ENCODE assay signal across 19 mouse cellular contexts in genomic region chr11:29772279-29772678, GRCm38 (mm10). TPM values are rescaled to one million over a fixed set of nuclear protein-coding genes. Genes with fewer than 3 reads are reported as not detected.
A peak's percentile ranks its signal among the peaks of the same experiment; 100 is the strongest.
DNase-seq lines count a peak whose midpoint lies in the region; ATAC-seq and TF ChIP-seq lines count a peak whose summit lies in the region.
"Had no signal": no experiment of that assay in that cellular context is flagged by ENCODE, and none has a peak within 500 bp of the region (broad histone marks: within the 10 kb centered on the region; RNA-seq: fewer than 3 reads in every experiment).

No protein-coding gene starts in this region.

- 36% methylated on average over 1 of the region's 1 CpGs for WGBS in large intestine, adult 2 months
- 80% methylated on average over 1 of the region's 1 CpGs for WGBS in hindbrain, postnatal 0 days

- no peak for TF ChIP-seq CTCF in hindbrain, postnatal 0 days (IDR thresholded peaks at IDR 0.05; ENCODE audit: low read depth)

- DNase-seq in kidney, postnatal 10 days: peak; percentile 53
- no peak for DNase-seq in kidney, adult 18-20 months
- DNase-seq in ovary, postnatal 36 days (ENCODE audit: low spot score): peak; percentile 30
- DNase-seq in ovary, adult 18-20 months (ENCODE audit: low spot score): no peak
- DNase-seq in large intestine, adult 2 months (ENCODE audit: low read depth, low spot score): peak; percentile 60
- peak; percentile 68 to 75 for DNase-seq in urinary bladder, postnatal 36 days (ENCODE audit: low spot score in 2 of 2)
- DNase-seq in hindbrain, postnatal 0 days (ENCODE audit: low spot score): no peak
- DNase-seq: cerebellum, postnatal 14 days; gastrocnemius, postnatal 10 days; layer of hippocampus, adult 9-11 months; liver, postnatal 0 days; right cerebral cortex, postnatal 25 days; thymus, postnatal 4 days had no signal

- no peak overlapping the region for H3K27ac ChIP-seq in hindbrain, postnatal 0 days
- H3K27ac ChIP-seq: forebrain, embryonic 12.5 days; hindbrain, embryonic 15.5 days; kidney, embryonic 15.5 days; neural tube, embryonic 12.5 days had no signal

- H3K4me3 ChIP-seq in hindbrain, postnatal 0 days (ENCODE audit: low read length): no peak overlapping the region
- H3K4me3 ChIP-seq: forebrain, embryonic 12.5 days; hindbrain, embryonic 15.5 days; kidney, embryonic 15.5 days; neural tube, embryonic 12.5 days had no signal

- H3K27me3 ChIP-seq in hindbrain, postnatal 0 days (ENCODE audit: insufficient read depth, low read length): no peaks in the 10 kb centered on the region
- H3K27me3 ChIP-seq: hindbrain, embryonic 15.5 days; kidney, embryonic 15.5 days; neural tube, embryonic 12.5 days had no signal

- no peaks in the 10 kb centered on the region for H3K9me3 ChIP-seq in hindbrain, postnatal 0 days (ENCODE audit: low read length)
- H3K9me3 ChIP-seq: forebrain, embryonic 12.5 days; G1E; hindbrain, embryonic 15.5 days; kidney, embryonic 15.5 days; neural tube, embryonic 12.5 days had no signal

- H3K36me3 ChIP-seq in hindbrain, postnatal 0 days (ENCODE audit: insufficient read depth, low read length): no peaks in the 10 kb centered on the region
- H3K36me3 ChIP-seq: forebrain, embryonic 12.5 days; G1E; hindbrain, embryonic 15.5 days; kidney, embryonic 15.5 days; neural tube, embryonic 12.5 days had no signal

- no peak for ATAC-seq in hindbrain, postnatal 0 days
- ATAC-seq: CD4-positive, CD25-positive, alpha-beta regulatory T cell, adult 4 months; liver, postnatal 0 days had no signal

- H3K9ac ChIP-seq in hindbrain, postnatal 0 days (replicated peaks; ENCODE audit: low read length): no peak overlapping the region
- H3K9ac ChIP-seq: forebrain, embryonic 12.5 days; hindbrain, embryonic 15.5 days; kidney, embryonic 15.5 days; liver, postnatal 0 days; neural tube, embryonic 12.5 days had no signal

- no peak overlapping the region for H3K4me2 ChIP-seq in hindbrain, postnatal 0 days (ENCODE audit: low read depth, low read length)
- H3K4me2 ChIP-seq: forebrain, embryonic 12.5 days; hindbrain, embryonic 15.5 days; kidney, embryonic 15.5 days; neural tube, embryonic 12.5 days had no signal

- H3K4me1 ChIP-seq in hindbrain, postnatal 0 days (ENCODE audit: insufficient read depth, low read length): no peaks in the 10 kb centered on the region
- H3K4me1 ChIP-seq: hindbrain, embryonic 15.5 days; kidney, embryonic 15.5 days had no signal

RNA-seq across cellular contexts. Expression of gene 4931440F15Rik, which starts 53.2 kb away (rescaled TPM):
- polyA plus RNA-seq in large intestine, adult 2 months (2012; rRNA removed): 0.04 and 0.25 TPM in 2 replicates
- 0.29 and 0.63 TPM in 2 replicates for total RNA-seq in hindbrain, postnatal 0 days (2014; rRNA removed)
- 0.33 and 0.38 TPM in 2 replicates for polyA plus RNA-seq in hindbrain, postnatal 0 days (2015; fragmentation: Nextera tagmentation; extraction: Ambion mirVana)
- polyA plus RNA-seq: G1E had no signal

Comparison
In these comparisons a context has a peak if more than half of its experiments do, and no peak if none do; other contexts are left out.
1. DNase-seq: peak in kidney, postnatal 10 days (single experiment), ovary, postnatal 36 days (single experiment), large intestine, adult 2 months (single experiment) and urinary bladder, postnatal 36 days (2 of 2); none in kidney, adult 18-20 months (single experiment), ovary, adult 18-20 months (single experiment) and hindbrain, postnatal 0 days (single experiment).